Mouse (Mus musculus): Measurements from ENCODE around the gene Atp6v1b1. TPM values are rescaled to one million over a fixed set of nuclear protein-coding genes. Genes with fewer than 3 reads are reported as not detected.
"Not testable (repeated sequence)": the region's sequence is repeated elsewhere in the genome, so short reads cannot be mapped to it uniquely, and the experiment has no call there.

Atp6v1b1 gene
- total RNA-seq, 1 experiment from 2014 or later = not detected

- ATAC-seq (replicated peaks; ENCODE audit: insufficient number of reproducible peaks, low FRiP score, low TSS enrichment, poor library complexity, severe bottlenecking) = no peak
Observed at GRCm38 (mm10) chr6:83766982-83767381, 24.2 kb downstream of the Atp6v1b1 start.

DNA sequence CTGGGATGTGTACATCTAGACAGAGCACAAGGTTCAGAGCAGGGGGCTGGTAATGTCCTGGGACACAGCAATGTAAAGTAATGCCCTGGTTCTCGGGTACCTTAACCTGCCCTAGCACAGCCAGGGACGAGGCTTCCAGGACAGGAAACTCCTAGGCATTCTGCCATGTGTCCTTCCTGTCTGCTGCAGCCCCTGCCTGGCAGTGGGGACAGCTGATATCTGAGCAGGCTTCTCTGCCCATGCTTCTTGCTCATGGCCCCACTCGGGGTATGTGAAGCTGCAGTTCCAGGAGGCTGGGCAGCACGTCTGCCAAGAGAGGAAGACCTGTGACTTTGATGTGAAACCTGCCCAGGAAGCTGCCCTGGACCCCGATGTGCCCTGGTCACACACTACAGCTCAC is 25.7 kb downstream of the Atp6v1b1 start:
- ATAC-seq (replicated peaks; ENCODE audit: insufficient number of reproducible peaks, low FRiP score, low TSS enrichment, poor library complexity, severe bottlenecking) = no peak

DNA sequence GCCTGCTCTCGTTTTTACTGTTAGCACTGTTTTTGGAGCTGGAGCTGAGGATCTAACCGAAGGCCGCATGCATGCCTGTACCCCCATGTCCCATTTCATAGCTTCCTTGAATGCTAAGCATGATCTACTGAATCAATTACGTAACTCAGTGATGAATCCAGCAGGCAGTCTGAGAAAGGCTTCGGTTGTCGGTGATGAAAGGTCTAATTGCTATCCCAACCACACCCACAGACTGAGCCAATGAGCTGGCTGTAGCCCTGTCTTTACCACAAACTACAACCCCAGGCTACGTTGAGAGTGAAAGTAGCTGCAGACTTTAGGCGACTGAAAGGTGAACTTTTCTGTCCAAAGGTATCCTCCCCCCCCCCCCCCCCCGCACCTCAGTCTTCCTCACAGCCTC is 31.3 kb downstream of the Atp6v1b1 start:
- no peak for ATAC-seq (replicated peaks; ENCODE audit: insufficient number of reproducible peaks, low FRiP score, low TSS enrichment, poor library complexity, severe bottlenecking)

DNA sequence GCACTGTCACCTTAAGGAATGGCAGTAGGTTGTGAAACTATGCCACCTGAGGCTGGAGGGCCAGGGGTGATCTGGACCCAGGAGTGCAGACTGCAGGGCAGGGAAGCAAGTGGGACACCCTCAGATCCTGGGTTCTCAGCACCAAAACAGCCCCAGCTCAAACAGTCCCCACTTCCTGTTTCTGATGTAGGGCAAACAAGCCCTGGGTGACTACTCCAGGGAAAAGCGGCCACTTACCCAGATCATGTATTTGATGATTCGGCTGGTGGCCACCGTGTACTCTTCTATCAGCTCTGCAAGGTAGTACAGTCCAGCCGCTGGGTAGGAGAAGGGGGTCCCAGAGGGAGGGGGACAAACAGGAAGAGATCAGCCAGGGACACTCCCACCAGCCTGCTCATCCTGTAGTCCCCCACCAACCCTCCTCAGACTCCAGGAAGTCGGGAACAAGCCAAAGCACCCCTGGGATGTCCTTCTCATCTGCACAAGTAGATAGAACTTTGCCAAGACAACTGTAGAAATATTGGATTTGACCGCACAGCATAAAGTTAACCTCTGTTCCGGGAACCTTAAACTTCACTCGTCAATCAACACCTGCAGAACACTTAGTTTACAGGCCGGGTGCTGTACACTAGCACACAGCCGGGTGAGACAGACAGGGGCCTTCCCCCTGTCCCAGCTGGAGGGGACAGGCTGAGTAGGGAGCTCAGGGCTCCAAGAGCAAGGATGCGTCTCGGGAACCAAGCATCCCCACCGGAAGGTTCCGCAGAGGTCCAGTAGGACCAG is 32.2 kb downstream of the Atp6v1b1 start:
- ATAC-seq (replicated peaks; ENCODE audit: insufficient number of reproducible peaks, low FRiP score, low TSS enrichment, poor library complexity, severe bottlenecking) = no peak; the same call in 1 of the 2 replicates

DNA sequence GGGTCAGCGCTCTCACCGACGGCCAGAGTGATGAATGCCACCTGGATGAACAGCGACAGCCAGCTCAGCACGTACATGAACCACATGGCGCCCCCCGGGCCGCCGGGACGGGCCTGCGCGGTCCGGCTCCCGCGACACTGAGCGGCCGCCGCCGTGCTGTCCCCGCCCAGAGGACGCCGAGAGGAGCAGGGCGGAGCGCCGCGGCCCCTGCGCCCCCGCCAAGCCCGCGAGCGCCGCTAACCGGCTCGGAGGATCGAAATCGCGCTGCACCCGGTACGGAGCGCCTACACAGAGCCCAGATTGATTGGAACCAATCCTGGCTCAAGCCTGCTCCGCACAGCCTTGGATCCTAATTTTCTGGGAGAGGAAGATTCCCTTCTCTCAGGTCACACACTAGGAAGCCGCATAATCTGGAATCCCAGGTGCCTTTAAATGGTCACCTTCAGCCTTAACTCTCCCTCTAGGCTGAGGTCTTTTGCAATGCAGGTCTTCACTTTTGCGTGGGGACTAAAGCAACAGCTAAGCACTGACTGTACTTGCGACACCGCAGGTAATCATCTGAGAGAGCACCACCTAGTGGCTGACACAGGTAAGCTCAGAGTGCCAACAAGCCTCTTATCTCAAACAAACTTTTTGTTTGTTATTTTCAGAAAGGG is 33.0 kb downstream of the Atp6v1b1 start, which contains the start of gene Tex261:
TSS of gene Tex261 (minus strand) at position 176 of the 656 bp plus-strand sequence.
- ATAC-seq (replicated peaks; ENCODE audit: insufficient number of reproducible peaks, low FRiP score, low TSS enrichment, poor library complexity, severe bottlenecking) = peak; percentile 72

- no peak for ATAC-seq (replicated peaks; ENCODE audit: insufficient number of reproducible peaks, low FRiP score, low TSS enrichment, poor library complexity, severe bottlenecking)
Observed at GRCm38 (mm10) chr6:83778306-83778705, 35.5 kb downstream of the Atp6v1b1 start.

DNA sequence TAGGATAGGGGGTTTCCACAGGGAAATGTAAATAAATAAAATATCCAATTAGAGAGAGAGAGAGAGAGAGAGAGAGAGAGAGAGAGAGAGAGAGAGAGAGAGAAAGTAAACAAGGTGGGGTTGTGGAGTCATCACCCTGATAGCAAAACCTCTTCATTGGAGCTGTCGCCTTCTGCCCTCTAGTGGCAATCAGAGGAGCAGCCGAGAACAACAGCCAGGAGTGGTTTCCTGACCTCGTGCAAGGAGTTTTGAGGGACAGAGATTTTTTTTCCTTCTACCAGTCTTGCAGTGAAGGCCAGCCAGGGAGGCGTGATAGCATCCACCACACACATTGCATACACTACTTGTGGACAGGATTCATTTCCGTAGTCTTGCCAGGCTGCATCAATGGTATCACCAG is 36.2 kb downstream of the Atp6v1b1 start:
- no peak for ATAC-seq (replicated peaks; ENCODE audit: insufficient number of reproducible peaks, low FRiP score, low TSS enrichment, poor library complexity, severe bottlenecking)

GRCm38 (mm10) chr6:83786426-83786825 is 43.6 kb downstream of the Atp6v1b1 start:
- 0 out of 2 replicates have a peak, but pooled peaks have one; percentile 25 for ATAC-seq (replicated peaks; ENCODE audit: insufficient number of reproducible peaks, low FRiP score, low TSS enrichment, poor library complexity, severe bottlenecking)

DNA sequence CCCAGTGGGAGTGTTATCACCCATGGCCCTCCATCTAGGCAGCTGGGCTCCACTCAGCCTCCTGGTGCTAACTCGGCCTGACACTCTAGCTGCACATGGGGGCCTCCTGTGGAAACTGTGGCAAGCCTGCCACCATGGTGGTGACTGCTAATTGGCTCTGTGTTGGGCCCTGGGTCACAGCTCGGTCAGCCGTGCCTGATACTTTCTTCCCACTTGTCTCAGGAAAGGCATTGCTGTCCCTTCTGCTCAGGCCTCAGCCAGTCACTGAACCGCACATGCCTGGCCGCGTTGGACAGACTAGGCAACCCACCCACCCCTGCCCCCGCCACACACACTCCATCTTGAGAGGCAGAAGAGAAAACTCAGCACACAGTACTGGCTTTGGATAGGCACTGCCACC is 45.8 kb downstream of the Atp6v1b1 start:
- ATAC-seq (replicated peaks; ENCODE audit: insufficient number of reproducible peaks, low FRiP score, low TSS enrichment, poor library complexity, severe bottlenecking) = no peak; the same call in 1 of the 2 replicates

DNA sequence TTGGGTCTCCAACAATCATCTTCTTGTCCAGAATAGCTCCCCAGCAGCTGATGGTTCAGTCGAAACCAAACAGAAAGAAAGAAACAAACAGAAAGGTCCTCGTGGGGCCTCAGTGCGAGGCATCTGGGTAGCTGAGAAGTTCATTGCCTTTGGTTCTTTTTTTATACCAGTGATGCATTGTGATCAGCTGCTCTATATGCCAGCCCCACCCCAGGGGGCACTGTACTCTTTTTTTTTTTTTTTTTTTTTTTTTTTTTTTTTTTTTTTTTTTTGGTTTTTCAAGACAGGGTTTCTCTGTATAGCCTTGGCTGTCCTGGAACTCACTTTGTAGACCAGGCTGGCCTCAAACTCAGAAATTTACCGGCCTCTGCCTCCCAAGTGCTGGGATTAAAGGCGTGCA is 47.7 kb downstream of the Atp6v1b1 start:
- ATAC-seq (replicated peaks; ENCODE audit: insufficient number of reproducible peaks, low FRiP score, low TSS enrichment, poor library complexity, severe bottlenecking) = not testable (repeated sequence)

DNA sequence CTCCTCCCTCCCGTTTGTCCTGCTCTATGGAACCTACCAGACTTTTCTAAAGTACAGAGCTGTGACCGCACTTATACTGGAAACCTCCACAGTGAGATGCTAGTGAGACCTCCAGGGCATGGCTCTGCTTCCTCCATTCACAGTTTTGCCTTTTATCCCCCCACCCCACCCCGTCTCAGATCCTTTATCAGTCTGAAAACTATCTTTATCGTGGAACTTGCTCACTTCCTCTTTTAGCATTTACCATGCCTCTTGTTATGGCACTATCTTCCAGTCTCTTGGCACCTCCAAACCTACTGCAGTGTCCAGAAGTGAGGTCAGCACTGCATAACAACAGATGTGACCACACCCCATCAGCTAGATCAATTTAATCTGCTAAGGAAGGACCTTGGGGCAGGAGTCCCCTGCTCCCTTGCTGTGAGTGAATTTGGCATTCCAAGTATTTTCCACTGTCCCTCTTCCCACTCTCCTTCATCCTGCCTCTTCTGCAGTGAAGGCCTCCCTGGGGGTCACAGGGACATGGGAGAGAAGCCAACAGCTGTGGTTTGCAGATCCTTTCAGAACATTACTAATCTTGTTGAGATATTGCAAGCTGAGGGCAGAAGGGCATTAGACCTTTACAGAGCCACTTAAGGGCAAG is 48.6 kb downstream of the Atp6v1b1 start:
- no peak for ATAC-seq (replicated peaks; ENCODE audit: insufficient number of reproducible peaks, low FRiP score, low TSS enrichment, poor library complexity, severe bottlenecking)

- ATAC-seq (replicated peaks; ENCODE audit: insufficient number of reproducible peaks, low FRiP score, low TSS enrichment, poor library complexity, severe bottlenecking) = peak; percentile 91
Observed at GRCm38 (mm10) chr6:83794760-83795296, 52.0 kb downstream of the Atp6v1b1 start, which contains the start of gene Nagk. Gene Nagk (plus strand): TSS chr6:83794982.

DNA sequence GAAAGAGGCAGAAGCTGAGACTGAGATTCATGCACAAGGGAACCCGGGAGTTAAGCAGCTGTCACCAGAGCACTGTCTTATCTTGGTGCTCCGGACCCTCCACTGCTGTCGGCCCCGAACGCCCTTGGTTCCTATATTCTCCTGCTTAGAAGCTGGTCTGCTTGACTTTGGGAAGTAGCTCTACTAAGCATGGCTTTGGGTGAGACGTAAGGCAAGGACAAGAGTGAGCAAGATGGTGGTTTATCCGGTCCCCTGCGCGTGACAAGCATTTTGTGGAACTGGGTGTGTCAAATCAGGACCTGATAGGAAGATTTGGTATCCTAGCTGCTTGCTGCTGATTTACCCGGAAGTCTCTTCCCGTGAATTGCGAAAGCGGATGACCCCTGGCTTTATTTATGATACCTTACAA is 52.7 kb downstream of the Atp6v1b1 start:
- ATAC-seq (replicated peaks; ENCODE audit: insufficient number of reproducible peaks, low FRiP score, low TSS enrichment, poor library complexity, severe bottlenecking) = 0 out of 2 replicates have a peak, but pooled peaks have one; percentile 2

DNA sequence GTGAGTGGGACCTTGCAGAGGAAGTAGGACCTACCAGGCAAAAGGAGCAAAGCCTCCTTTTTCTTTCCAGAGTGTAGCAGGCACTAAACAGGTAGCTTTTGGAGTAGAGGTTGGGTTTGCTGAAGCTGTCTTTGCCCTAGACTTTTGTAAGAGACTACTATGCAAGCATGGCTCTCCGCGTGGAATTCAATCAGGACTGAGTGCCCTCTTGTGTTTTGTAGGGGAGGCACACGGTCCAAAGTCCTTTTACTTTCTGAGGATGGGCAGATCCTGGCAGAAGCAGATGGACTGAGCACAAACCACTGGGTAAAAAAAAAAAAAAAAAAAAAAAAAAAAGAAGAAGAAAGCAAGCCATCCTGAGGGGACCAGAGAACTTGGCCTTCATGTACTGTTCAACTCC is 53.9 kb downstream of the Atp6v1b1 start:
- ATAC-seq (replicated peaks; ENCODE audit: insufficient number of reproducible peaks, low FRiP score, low TSS enrichment, poor library complexity, severe bottlenecking) = no peak

- no peak for ATAC-seq (replicated peaks; ENCODE audit: insufficient number of reproducible peaks, low FRiP score, low TSS enrichment, poor library complexity, severe bottlenecking)
Observed at GRCm38 (mm10) chr6:83802033-83802432, 59.2 kb downstream of the Atp6v1b1 start.

DNA sequence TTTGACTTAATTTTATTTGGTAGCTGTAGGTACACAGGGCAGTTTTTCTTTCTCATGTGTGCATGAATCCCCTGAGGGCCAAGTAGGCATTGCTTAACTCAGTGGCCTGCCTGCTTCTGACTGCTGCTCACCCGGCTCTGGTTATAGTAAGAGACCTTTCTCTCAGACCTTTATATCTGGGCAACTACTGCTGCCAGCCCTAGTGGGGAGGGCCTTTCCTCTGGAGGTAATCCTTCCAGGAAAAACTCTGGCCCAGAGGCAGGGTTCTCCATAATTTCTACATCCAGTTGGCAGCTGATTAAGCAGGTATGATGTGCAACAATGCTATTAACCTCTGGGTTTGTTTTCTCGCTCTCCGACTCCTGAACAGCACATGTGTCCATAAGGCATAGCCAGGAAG is 60.1 kb downstream of the Atp6v1b1 start:
- ATAC-seq (replicated peaks; ENCODE audit: insufficient number of reproducible peaks, low FRiP score, low TSS enrichment, poor library complexity, severe bottlenecking) = no peak
